Mouse (Mus musculus): Measurements from ENCODE around the gene Lrrc3c. TPM values are rescaled to one million over a fixed set of nuclear protein-coding genes. Genes with fewer than 3 reads are reported as not detected.
"Not testable (repeated sequence)": the region's sequence is repeated elsewhere in the genome, so short reads cannot be mapped to it uniquely, and the experiment has no call there.

Gene Lrrc3c
- total and polyA plus RNA-seq, 2 experiments from 2014 or later, result not detected

DNA sequence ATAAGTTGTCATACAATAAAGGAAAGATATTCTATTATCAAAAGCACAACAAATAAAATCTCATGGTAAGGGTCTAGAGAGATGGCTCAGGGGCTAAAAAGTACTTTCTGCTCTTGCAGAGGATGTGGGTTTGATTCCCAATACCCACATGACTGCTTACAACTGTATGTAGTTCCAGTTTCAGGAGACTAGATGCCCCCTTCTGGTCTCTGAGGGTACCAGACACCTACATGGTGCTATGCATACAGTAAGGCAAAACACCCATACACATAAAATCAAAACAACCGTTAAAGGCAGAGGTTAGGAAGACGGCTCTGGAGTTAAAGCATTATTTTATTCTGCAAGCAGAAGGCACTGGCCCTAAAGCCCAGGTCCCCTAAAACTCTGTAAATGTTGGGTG lies 5.9 kb downstream of the Lrrc3c start:
- H3K4me2 ChIP-seq (ENCODE audit: low read depth), result no peak overlapping the region
- H3K36me3 ChIP-seq (ENCODE audit: insufficient read depth), result no peaks in the 10 kb centered on the region
- H3K27ac ChIP-seq (ENCODE audit: low read depth, low read length), result no peak overlapping the region
- H3K4me1 ChIP-seq (ENCODE audit: insufficient read depth), result no peaks in the 10 kb centered on the region
- 89% methylated on average over 2 of the region's 2 CpGs for WGBS
- DNase-seq, result no peak
- no peak for TF ChIP-seq CTCF (IDR thresholded peaks at IDR 0.05; ENCODE audit: low read depth)
- no peak overlapping the region for H3K9ac ChIP-seq
- no peaks in the 10 kb centered on the region for H3K9me3 ChIP-seq (ENCODE audit: low read length)
- no peak overlapping the region for H3K4me3 ChIP-seq (ENCODE audit: low read depth, low read length)
- ATAC-seq, result no peak
- H3K27me3 ChIP-seq (ENCODE audit: insufficient read depth, low read length), result no peaks in the 10 kb centered on the region; the same call in 1 of the 2 replicates

DNA sequence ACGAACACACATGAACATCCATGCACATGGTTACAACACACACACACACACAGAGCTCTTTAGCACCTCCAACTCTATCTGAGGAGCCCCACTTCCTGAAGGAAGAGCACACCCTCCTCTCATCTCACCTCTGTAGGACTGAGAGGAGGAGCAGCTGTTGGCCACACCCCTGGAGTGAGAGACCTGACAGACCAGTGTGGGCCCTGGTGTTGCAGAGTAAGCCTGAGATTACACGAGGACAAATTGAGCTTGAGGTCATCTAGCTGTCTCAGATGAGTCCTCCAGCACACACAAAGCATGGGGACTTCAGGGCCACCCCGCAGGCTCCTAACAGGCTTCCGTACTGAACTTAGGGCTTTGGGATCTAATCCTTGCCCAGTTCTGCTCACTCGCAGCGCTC lies 6.8 kb downstream of the Lrrc3c start:
- H3K4me2 ChIP-seq (ENCODE audit: low read depth); DNase-seq; H3K36me3 ChIP-seq (ENCODE audit: insufficient read depth); H3K27me3 ChIP-seq (ENCODE audit: insufficient read depth, low read length); H3K27ac ChIP-seq (ENCODE audit: low read depth, low read length); H3K9me3 ChIP-seq (ENCODE audit: low read length); H3K9ac ChIP-seq; ATAC-seq; H3K4me1 ChIP-seq (ENCODE audit: insufficient read depth); H3K4me3 ChIP-seq (ENCODE audit: low read depth, low read length): not testable (repeated sequence)
- 69% methylated on average over 6 of the region's 6 CpGs for WGBS

DNA sequence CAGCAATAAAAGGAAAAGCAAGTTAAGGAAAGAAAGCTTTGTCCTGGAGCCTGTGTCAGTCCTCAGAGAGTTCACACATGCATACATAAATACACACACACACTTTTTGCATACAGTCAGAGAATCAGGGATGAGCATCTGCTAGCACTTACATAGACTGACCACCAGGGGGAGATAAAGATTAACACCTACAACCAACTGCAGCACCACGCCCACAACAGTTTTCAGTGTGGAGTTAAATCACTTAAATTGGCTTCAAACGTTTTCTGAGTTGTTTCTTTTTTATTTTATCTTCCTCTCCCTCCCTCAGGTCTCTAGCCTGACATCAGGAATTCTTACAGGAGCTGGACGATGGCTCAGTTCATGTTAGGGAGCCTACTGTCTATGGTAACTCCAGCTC lies 8.7 kb downstream of the Lrrc3c start:
- TF ChIP-seq CTCF (IDR thresholded peaks at IDR 0.05; ENCODE audit: low read depth), result peak; percentile 91
- H3K4me2 ChIP-seq (ENCODE audit: low read depth), result no peak overlapping the region
- H3K4me1 ChIP-seq (ENCODE audit: insufficient read depth), result no peaks in the 10 kb centered on the region
- H3K9me3 ChIP-seq (ENCODE audit: low read length), result no peaks in the 10 kb centered on the region
- H3K27me3 ChIP-seq (ENCODE audit: insufficient read depth, low read length), result no peaks in the 10 kb centered on the region; the same call in 1 of the 2 replicates
- no peak overlapping the region for H3K9ac ChIP-seq
- 13% methylated on average over 3 of the region's 3 CpGs for WGBS
- peak; percentile 65; the same call in 1 of the 2 replicates for ATAC-seq
- peak; percentile 76 for DNase-seq
- H3K27ac ChIP-seq (ENCODE audit: low read depth, low read length), result no peak overlapping the region
- no peaks in the 10 kb centered on the region for H3K36me3 ChIP-seq (ENCODE audit: insufficient read depth)
- no peak overlapping the region for H3K4me3 ChIP-seq (ENCODE audit: low read depth, low read length)

DNA sequence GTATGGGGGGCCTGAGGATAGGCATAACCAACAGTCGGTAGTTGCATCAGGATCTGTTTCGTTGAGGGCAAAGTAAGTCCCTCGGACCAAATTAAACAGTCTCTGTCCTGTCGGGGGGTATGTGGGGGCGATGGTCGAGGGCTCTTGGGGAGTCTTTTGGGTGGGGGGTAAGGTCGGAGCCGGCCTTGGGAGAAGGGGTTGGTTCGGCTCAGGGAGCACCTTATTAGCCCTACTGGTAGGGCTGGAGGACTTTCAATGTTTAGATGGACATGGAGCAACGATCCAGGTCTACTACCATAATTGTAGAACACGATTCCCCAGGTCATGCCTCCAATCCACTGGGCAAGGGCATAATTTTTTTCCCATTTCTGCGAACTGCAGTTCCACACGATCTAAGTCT lies 22.7 kb downstream of the Lrrc3c start:
- Histone ChIP-seq H3K4me3 (ENCODE audit: low read depth, low read length) (no peak overlapping the region), H3K9me3 (ENCODE audit: low read length) (no peaks in the 10 kb centered on the region), H3K27me3 (ENCODE audit: insufficient read depth, low read length) (no peaks in the 10 kb centered on the region), H3K9ac (no peak overlapping the region), H3K36me3 (ENCODE audit: insufficient read depth) (no peaks in the 10 kb centered on the region), H3K4me1 (ENCODE audit: insufficient read depth) (no peaks in the 10 kb centered on the region), H3K27ac (ENCODE audit: low read depth, low read length) (no peak overlapping the region), H3K4me2 (ENCODE audit: low read depth) (no peak overlapping the region)
- DNase-seq, result no peak
- ATAC-seq, result no peak
- WGBS, result 93% methylated on average over 13 of the region's 13 CpGs
- no peak for TF ChIP-seq CTCF (IDR thresholded peaks at IDR 0.05; ENCODE audit: low read depth)

DNA sequence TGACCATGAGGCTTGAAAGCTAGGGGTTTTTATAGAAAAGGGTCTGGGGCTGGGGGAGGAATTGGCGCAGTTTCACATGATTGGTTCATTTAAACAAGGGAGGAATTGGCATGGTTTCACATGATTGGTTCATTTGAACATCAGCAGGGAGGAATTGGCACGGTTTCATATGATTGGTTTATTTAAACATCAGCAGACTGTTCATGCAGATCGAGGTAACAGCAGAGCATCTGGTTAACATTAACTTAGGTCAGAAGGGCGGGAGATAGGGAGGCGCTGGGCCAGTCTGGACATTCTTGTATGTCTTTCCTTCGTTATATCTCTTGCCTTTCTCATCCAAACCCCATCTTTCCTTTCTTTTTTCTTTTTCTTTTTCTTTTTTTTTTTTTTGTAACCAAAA lies 25.9 kb downstream of the Lrrc3c start:
- not testable (repeated sequence) for H3K4me3 ChIP-seq (ENCODE audit: low read depth, low read length); H3K27ac ChIP-seq (ENCODE audit: low read depth, low read length); H3K4me1 ChIP-seq (ENCODE audit: insufficient read depth); DNase-seq; H3K9me3 ChIP-seq (ENCODE audit: low read length); H3K36me3 ChIP-seq (ENCODE audit: insufficient read depth); ATAC-seq; H3K4me2 ChIP-seq (ENCODE audit: low read depth); H3K27me3 ChIP-seq (ENCODE audit: insufficient read depth, low read length); H3K9ac ChIP-seq
- 81% methylated on average over 6 of the region's 6 CpGs for WGBS

DNA sequence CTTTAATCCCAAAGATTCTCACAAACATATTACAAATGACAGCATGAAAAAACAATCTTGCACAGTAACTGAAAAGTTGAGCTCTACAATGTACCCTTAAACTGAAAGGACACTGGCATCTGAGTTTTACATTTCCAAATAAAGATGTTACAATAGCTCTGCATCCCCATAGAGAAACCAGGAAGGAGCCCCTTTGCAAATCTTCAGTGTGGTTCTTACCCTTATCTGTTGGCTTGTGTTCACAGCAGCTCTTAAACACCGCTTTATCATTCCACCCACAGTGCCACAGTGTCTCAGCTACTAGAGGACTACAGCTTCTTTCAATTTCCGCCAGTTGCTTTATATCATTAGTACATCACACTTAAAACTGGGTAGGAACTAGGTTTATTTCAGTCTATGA lies 26.3 kb downstream of the Lrrc3c start:
- not testable (repeated sequence) for DNase-seq; ATAC-seq; H3K9me3 ChIP-seq (ENCODE audit: low read length); H3K9ac ChIP-seq; H3K36me3 ChIP-seq (ENCODE audit: insufficient read depth); H3K27me3 ChIP-seq (ENCODE audit: insufficient read depth, low read length); H3K4me3 ChIP-seq (ENCODE audit: low read depth, low read length); H3K4me1 ChIP-seq (ENCODE audit: insufficient read depth); H3K4me2 ChIP-seq (ENCODE audit: low read depth); H3K27ac ChIP-seq (ENCODE audit: low read depth, low read length)
- WGBS, result 95% methylated on average over 2 of the region's 2 CpGs

DNA sequence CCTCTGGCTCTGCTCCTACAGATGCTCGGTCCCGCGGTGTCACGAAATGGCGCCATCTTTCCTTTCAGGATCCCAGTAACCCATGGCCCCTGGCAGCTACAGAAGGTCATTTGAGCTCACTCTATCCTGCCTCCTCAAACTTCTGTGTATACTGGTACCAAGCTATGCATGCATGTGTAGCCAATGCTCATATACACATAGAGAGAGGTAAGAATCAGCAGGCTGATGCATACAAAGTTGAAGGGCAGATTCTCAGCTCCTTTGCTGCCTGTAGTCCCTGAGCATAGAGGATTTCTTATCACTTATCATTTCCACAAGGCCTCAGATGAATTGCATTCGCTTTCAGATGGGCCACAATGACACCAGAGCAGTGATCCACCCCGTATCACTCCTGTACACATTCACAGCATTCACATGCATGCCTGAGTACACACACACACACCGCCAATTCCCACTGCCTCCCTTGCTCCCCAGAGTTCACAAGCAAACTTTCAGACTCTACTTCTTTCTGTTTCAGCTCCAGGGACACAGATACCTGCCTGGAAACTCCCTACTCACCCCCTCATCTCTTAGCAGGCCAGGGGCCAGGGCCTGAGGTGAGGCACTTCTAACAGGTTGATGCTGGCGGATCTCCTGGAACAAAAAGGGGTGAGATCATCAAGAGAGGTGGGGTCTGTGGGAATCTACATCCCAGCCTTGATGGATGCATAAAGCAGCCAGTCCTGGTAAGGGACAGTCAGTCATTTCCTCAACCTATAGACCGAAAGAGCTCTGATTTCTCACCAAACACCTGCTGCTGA lies 27.7 kb downstream of the Lrrc3c start, which contains the start of the genes Gm12355 and Gsdma3:
Gene Gm12355 (minus strand): TSS at position 51 of the 800 bp plus-strand sequence.
Gene Gsdma3 (plus strand): TSS at position 750 of the 800 bp plus-strand sequence.
- no peak for ATAC-seq
- Histone ChIP-seq H3K27me3 (ENCODE audit: insufficient read depth, low read length) (no peaks in the 10 kb centered on the region), H3K9me3 (ENCODE audit: low read length) (no peaks in the 10 kb centered on the region), H3K27ac (ENCODE audit: low read depth, low read length) (no peak within 1 kb of the TSS), H3K4me2 (ENCODE audit: low read depth) (no peak within 1 kb of the TSS), H3K36me3 (ENCODE audit: insufficient read depth) (no peaks in the 10 kb centered on the region), H3K4me1 (ENCODE audit: insufficient read depth) (no peaks in the 10 kb centered on the region), H3K9ac (no peak within 1 kb of the TSS), H3K4me3 (ENCODE audit: low read depth, low read length) (no peak within 1 kb of the TSS)
- 89% methylated on average over 10 of the region's 10 CpGs for WGBS
- no peak for TF ChIP-seq CTCF (IDR thresholded peaks at IDR 0.05; ENCODE audit: low read depth)
- no peak for DNase-seq

Data from forebrain, postnatal 0 days (tissue).